Mouse (Mus musculus) CH12.LX (cell line): ENCODE results near the gene Wwc2. TPM values are rescaled to one million over a fixed set of nuclear protein-coding genes. Genes with fewer than 3 reads are reported as not detected.

Experiments used
- DNase-seq: peaks from one replicate; pipeline ENCODE4 v3.0.0-alpha.2; 2013; ENCODE audit errors: extremely low read depth
- H3K27ac ChIP-seq: 2 replicates; pipeline ENCODE4 v1.5.1; 2012; ENCODE audit warnings: low read depth, mild to moderate bottlenecking, control low read depth, moderate library complexity; ENCODE audit not compliant: insufficient read depth
- H3K27me3 ChIP-seq: replicated peaks from 2 replicates; pipeline ENCODE3; 2012; ENCODE audit warnings: inconsistent platforms
- H3K36me3 ChIP-seq, 2 experiments: replicated peaks in 1 of 2; 2 replicates each; pipeline versions ENCODE3 to v1.6.1; 2012; ENCODE audit warnings: inconsistent platforms in 1 of 2, low read length in 1 of 2, mild to moderate bottlenecking in 1 of 2, mixed read lengths in 1 of 2, moderate library complexity in 1 of 2; ENCODE audit not compliant: control insufficient read depth in 1 of 2, insufficient read depth in 1 of 2
- H3K4me1 ChIP-seq, 2 experiments: 2 replicates each; pipeline ENCODE4 v1.6.1; 2012; ENCODE audit warnings: inconsistent platforms in 1 of 2, moderate library complexity in 1 of 2; ENCODE audit not compliant: insufficient read depth in 2 of 2, control insufficient read depth in 1 of 2
- H3K4me2 ChIP-seq: 2 replicates; pipeline ENCODE4 v1.6.1; 2012; ENCODE audit warnings: low read depth, mild to moderate bottlenecking, control low read depth; ENCODE audit not compliant: poor library complexity, insufficient read depth, severe bottlenecking
- H3K4me3 ChIP-seq, 3 experiments: fragments of 150-350 bp in 1 of 3; sonication (generic) in 1 of 3; replicated peaks in 1 of 3; 2 replicates each; pipeline versions ENCODE3 to v1.5.1; 2011 to 2012; ENCODE audit warnings: low read depth in 2 of 3, low read length in 2 of 3, mild to moderate bottlenecking in 2 of 3, moderate library complexity in 2 of 3, control low read depth in 1 of 3, improper control_type of control experiment in 1 of 3, inconsistent platforms in 1 of 3, mixed read lengths in 1 of 3; ENCODE audit not compliant: poor library complexity in 1 of 3
- H3K79me2 ChIP-seq: replicated peaks from 2 replicates; pipeline ENCODE4 v1.6.1; 2012; ENCODE audit warnings: mild to moderate bottlenecking, moderate library complexity; ENCODE audit not compliant: control insufficient read depth, poor library complexity, insufficient read depth, severe bottlenecking; ENCODE audit errors: extremely low read depth
- H3K9ac ChIP-seq: 2 replicates; pipeline ENCODE4 v1.6.1; 2012; ENCODE audit warnings: low read depth, mild to moderate bottlenecking, control low read depth, moderate library complexity; ENCODE audit not compliant: insufficient read depth
- H3K9me3 ChIP-seq: replicated peaks from 2 replicates; pipeline ENCODE3; 2012; ENCODE audit warnings: low read length, inconsistent platforms, mixed read lengths
- CHD1 ChIP-seq: IDR thresholded peaks from 2 replicates; pipeline ENCODE4 v1.6.1; 2012; ENCODE audit warnings: low read depth, low read length, improper control_type of control experiment, inconsistent platforms
- CHD2 ChIP-seq: IDR thresholded peaks from 2 replicates; pipeline ENCODE4 v1.6.1; 2011; ENCODE audit warnings: low read length, improper control_type of control experiment
- ELF1 ChIP-seq: IDR thresholded peaks from 2 replicates; pipeline ENCODE4 v1.6.1; 2014; ENCODE audit warnings: low read depth, mild to moderate bottlenecking, inconsistent platforms, low read length, improper control_type of control experiment
- EP300 ChIP-seq: IDR thresholded peaks from 2 replicates; pipeline ENCODE4 v1.6.1; 2011; ENCODE audit warnings: low read length, improper control_type of control experiment
- ETS1 ChIP-seq: conservative IDR thresholded peaks from 2 replicates; pipeline ENCODE4 v1.6.1; 2012; ENCODE audit warnings: low read depth, mild to moderate bottlenecking, inconsistent platforms, low read length, improper control_type of control experiment, moderate library complexity
- GABPA ChIP-seq: IDR thresholded peaks from 2 replicates; pipeline ENCODE4 v1.6.1; 2012; ENCODE audit warnings: low read depth, low read length, improper control_type of control experiment, inconsistent platforms; ENCODE audit not compliant: insufficient replicate concordance
- IRF4 ChIP-seq: IDR thresholded peaks from 2 replicates; pipeline ENCODE4 v1.6.1; 2014; ENCODE audit warnings: low read depth, mild to moderate bottlenecking, inconsistent platforms, low read length, improper control_type of control experiment
- JUN ChIP-seq: IDR thresholded peaks from 2 replicates; pipeline ENCODE4 v1.6.1; 2011; ENCODE audit warnings: low read depth, mild to moderate bottlenecking, low read length, improper control_type of control experiment, moderate library complexity; ENCODE audit not compliant: insufficient read depth
- KAT2A ChIP-seq: IDR thresholded peaks from 2 replicates; pipeline ENCODE4 v1.6.1; 2012; ENCODE audit warnings: low read length, improper control_type of control experiment, inconsistent platforms; ENCODE audit not compliant: insufficient replicate concordance
- MAX ChIP-seq: IDR thresholded peaks from 2 replicates; pipeline ENCODE4 v1.6.1; 2011; ENCODE audit warnings: low read length, improper control_type of control experiment
- MAZ ChIP-seq: IDR thresholded peaks from 2 replicates; pipeline ENCODE4 v1.6.1; 2012; ENCODE audit warnings: low read depth, mild to moderate bottlenecking, inconsistent platforms, low read length, improper control_type of control experiment, moderate library complexity
- MEF2A ChIP-seq: IDR thresholded peaks from 2 replicates; pipeline ENCODE4 v1.6.1; 2014; ENCODE audit warnings: low read depth, mild to moderate bottlenecking, inconsistent platforms, low read length, improper control_type of control experiment, borderline replicate concordance
- NELFE ChIP-seq: IDR thresholded peaks from 2 replicates; pipeline ENCODE4 v1.6.1; 2011; ENCODE audit warnings: low read depth, low read length, improper control_type of control experiment
- PAX5 ChIP-seq: IDR thresholded peaks from 2 replicates; pipeline ENCODE4 v1.6.1; 2012; ENCODE audit warnings: low read length, inconsistent platforms, mixed read lengths
- POLR2A ChIP-seq: IDR thresholded peaks from 2 replicates; pipeline ENCODE4 v1.6.1; 2011; ENCODE audit warnings: low read depth, mild to moderate bottlenecking, improper control_type of control experiment, low read length
- RAD21 ChIP-seq: IDR thresholded peaks from 2 replicates; pipeline ENCODE4 v1.6.1; 2011; ENCODE audit warnings: low read depth, mild to moderate bottlenecking, low read length, improper control_type of control experiment, moderate library complexity
- SIN3A ChIP-seq: IDR thresholded peaks from 2 replicates; pipeline ENCODE4 v1.6.1; 2012; ENCODE audit warnings: low read length, improper control_type of control experiment, inconsistent platforms
- SMC3 ChIP-seq: IDR thresholded peaks from 2 replicates; pipeline ENCODE4 v1.6.1; 2011; ENCODE audit warnings: low read depth, low read length, improper control_type of control experiment
- TBP ChIP-seq: conservative IDR thresholded peaks from 2 replicates; pipeline ENCODE4 v1.6.1; 2011; ENCODE audit warnings: low read depth, low read length, improper control_type of control experiment
- UBTF ChIP-seq: IDR thresholded peaks from 2 replicates; pipeline ENCODE4 v1.6.1; 2012; ENCODE audit warnings: low read depth, mild to moderate bottlenecking, inconsistent platforms, low read length, improper control_type of control experiment, moderate library complexity
- ZMIZ1 ChIP-seq: IDR thresholded peaks from 2 replicates; pipeline ENCODE4 v1.6.1; 2012; ENCODE audit warnings: low read depth, mild to moderate bottlenecking, inconsistent platforms, low read length, improper control_type of control experiment
- ZNF384 ChIP-seq: IDR thresholded peaks from 2 replicates; pipeline ENCODE4 v1.6.1; 2012; ENCODE audit warnings: low read depth, low read length, improper control_type of control experiment, inconsistent platforms
- dilution Hi-C: fragments of 300-500 bp; cut with MboI; formaldehyde crosslinking; loops from 2 replicates; pipeline ENCODE4 v1.14.3; 2020; ENCODE audit warnings: low sequenced_read_pairs; ENCODE audit not compliant: extremely low pct_unique_long_range_greater_than_20kb, extremely low pct_ligation_motif_present
- in situ Hi-C: fragments of 300-500 bp; cut with MboI; formaldehyde crosslinking; loops from 3 replicates; pipeline ENCODE4 v1.14.3; 2019; ENCODE audit warnings: low sequenced_read_pairs, low pct_ligation_motif_present, low pct_unique_long_range_greater_than_20kb, mixed read lengths
- polyA plus RNA-seq: library from polyadenylated mRNA; unstranded; fragments of >175 nt; gene quantifications from 2 replicates; pipeline ENCODE4 v1.2.1, GENCODE M21; 2012; ENCODE audit warnings: low read depth; ENCODE audit not compliant: insufficient read length
- total RNA-seq, 2 experiments: library from RNA; depleted of rRNA; stranded (reverse); fragments of 300-350 nt in 1 of 2; fragments of >200 nt in 1 of 2; gene quantifications; 2 replicates each; pipeline ENCODE4 v1.2.3; 2012 to 2014

The Wwc2 gene
- total and polyA plus RNA-seq, 3 experiments: 0.04 to 1.1 (median 0.32) TPM

DNA sequence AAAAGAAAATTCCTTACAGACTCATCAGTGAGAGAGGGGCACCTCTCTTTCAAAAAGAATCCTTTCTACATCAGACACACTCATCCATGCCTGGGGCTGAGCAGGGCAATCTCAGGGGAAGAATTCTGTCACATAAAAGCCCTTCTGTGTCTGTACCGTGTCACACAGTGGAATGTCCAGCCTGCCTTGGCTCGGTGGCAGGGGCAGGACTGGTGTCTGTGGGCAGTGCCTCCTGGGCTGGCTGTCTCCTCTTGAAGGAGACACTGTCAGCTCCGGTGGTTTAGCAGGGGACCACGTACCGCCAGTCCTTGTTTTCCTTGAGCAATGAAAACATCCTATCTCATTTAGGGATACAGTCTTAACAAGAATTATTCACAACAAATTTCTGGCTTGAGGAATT is 165.1 kb downstream of the Wwc2 start:
- H3K4me3 ChIP-seq: no peak overlapping the region
- no peak overlapping the region for H3K27ac ChIP-seq
- no peak overlapping the region for H3K9ac ChIP-seq
- TF ChIP-seq MEF2A (no peak), MAX (no peak), POLR2A (no peak), EP300 (no peak), ZNF384 (no peak), RAD21 (no peak), ZMIZ1 (no peak), MAZ (no peak), SIN3A (no peak), PAX5 (no peak), SMC3 (no peak), IRF4 (no peak), TBP (no peak), KAT2A (no peak), GABPA (no peak)
- no peak for DNase-seq
- dilution Hi-C loops (no loop called here), in situ Hi-C loops (no loop called here)
- no peaks in the 10 kb centered on the region for H3K4me1 ChIP-seq
- H3K9me3 ChIP-seq: no peaks in the 10 kb centered on the region
- no peak overlapping the region for H3K4me2 ChIP-seq
- no peaks in the 10 kb centered on the region for H3K27me3 ChIP-seq
- no peaks in the 10 kb centered on the region for H3K36me3 ChIP-seq
- no peaks in the 10 kb centered on the region for H3K79me2 ChIP-seq

DNA sequence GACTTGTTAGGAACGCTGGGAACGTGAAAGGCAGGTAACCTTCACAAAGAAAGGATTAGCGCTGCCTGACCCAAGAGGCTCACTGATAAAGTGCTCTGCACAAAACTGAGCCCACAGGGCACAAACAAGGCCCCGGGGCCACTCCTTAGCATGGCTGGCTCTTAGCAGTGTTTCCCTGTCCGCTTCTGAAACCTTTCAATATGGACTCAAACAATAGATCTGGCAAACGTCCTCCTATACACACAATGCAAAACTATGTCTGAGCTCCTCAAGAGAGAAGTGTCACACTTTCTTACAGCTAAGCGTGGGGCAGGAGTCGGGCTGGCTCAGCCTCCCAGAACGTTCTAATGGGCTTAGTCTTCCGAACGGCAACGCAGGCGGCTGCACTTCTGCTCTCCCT is 166.5 kb downstream of the Wwc2 start, which contains the start of gene Cldn22:
Gene Cldn22, plus strand, starts transcription at position 301 of the 400 bp plus-strand sequence.
- TF ChIP-seq NELFE (no peak), UBTF (no peak), CHD1 (no peak), JUN (no peak), ZNF384 (no peak), CHD2 (no peak), ETS1 (no peak), GABPA (no peak), SIN3A (no peak), ELF1 (no peak)
- TF ChIP-seq, all 38 proteins: peak for 0
- no peak within 1 kb of the TSS for H3K4me2 ChIP-seq
- no peaks in the 10 kb centered on the region for H3K27me3 ChIP-seq
- in situ Hi-C loops: no loop called here
- no peak within 1 kb of the TSS for H3K27ac ChIP-seq
- no peak within 1 kb of the TSS for H3K4me3 ChIP-seq
- no peaks in the 10 kb centered on the region for H3K36me3 ChIP-seq
- dilution Hi-C loops: no loop called here
- no peaks in the 10 kb centered on the region for H3K79me2 ChIP-seq
- H3K9me3 ChIP-seq: no peaks in the 10 kb centered on the region
- no peaks in the 10 kb centered on the region for H3K4me1 ChIP-seq
- no peak within 1 kb of the TSS for H3K9ac ChIP-seq
- DNase-seq: no peak
